Mouse (Mus musculus): ENCODE data around the gene Gm10135.
"Not testable (repeated sequence)": the region's sequence is repeated elsewhere in the genome, so short reads cannot be mapped to it uniquely, and the experiment has no call there.

Gm10135 gene

DNA sequence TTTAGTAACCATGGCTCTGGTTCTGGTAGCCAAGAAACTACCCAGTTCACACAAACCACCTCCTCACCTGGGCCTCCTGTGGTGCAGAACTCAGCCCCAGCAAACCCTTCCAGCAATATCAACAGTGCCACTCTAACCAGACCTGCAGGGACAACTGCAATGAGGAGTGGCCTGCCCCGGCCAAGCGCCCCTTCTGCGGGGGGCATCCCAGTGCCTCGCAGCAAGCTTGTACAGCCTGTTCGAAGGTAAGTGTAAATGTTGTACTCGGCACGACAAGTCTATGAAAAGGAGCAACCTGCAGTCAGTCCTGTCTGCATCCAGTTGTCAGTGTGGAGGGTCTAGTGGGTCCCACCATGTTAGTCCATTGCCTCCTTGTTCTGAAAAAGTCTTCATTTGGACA lies at the start of gene Gm10135:
Gene Gm10135 (minus strand): TSS at position 101 of the 400 bp plus-strand sequence.
- no peak for DNase-seq (ENCODE audit: low read depth, low spot score)

- no peak for DNase-seq (ENCODE audit: low read depth, low spot score)
Observed at GRCm38 (mm10) chr5:73023801-73024200, 49.3 kb upstream of the Gm10135 start.

DNA sequence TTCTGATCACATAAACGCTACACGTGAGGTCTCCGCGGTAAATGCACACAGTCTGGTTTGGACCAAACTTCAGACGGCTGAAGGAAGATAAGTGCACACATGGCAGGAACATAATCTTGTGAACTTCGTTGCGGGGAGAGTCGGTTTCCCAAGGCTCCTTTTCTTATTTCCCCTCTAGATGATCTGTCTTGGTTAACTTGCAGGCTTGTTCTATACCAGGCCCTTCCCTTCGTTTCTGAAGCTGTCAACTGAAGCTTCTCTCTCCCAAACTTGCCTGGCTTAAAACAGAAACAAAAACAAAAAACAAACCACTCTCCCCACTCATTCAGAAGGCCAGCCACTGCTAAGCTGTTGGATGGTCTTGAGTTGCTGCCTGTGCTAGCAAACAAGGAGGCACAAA lies 40.2 kb upstream of the Gm10135 start:
- no peak for DNase-seq (ENCODE audit: low read depth, low spot score)

- not testable (repeated sequence) for DNase-seq (ENCODE audit: low read depth, low spot score)
Observed at GRCm38 (mm10) chr5:73013611-73014287, 39.2 kb upstream of the Gm10135 start.

- not testable (repeated sequence) for DNase-seq (ENCODE audit: low read depth, low spot score)
Observed at GRCm38 (mm10) chr5:73012884-73013610, 38.5 kb upstream of the Gm10135 start.

DNA sequence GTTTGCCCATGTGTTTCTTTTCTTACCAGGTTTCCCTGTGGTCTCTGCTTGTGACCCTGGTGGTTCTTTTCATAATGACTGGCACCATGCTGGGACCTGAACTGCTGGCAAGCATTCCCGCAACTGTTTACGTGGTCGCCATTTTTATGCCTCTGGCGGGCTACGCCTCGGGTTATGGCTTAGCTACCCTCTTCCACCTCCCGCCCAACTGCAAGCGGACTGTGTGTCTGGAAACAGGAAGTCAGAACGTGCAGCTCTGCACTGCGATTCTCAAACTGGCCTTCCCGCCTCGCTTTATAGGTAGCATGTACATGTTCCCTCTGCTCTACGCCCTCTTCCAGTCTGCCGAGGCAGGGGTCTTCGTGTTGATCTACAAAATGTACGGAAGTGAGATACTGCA lies 37.3 kb upstream of the Gm10135 start:
- DNase-seq (ENCODE audit: low read depth, low spot score) = not testable (repeated sequence)

DNA sequence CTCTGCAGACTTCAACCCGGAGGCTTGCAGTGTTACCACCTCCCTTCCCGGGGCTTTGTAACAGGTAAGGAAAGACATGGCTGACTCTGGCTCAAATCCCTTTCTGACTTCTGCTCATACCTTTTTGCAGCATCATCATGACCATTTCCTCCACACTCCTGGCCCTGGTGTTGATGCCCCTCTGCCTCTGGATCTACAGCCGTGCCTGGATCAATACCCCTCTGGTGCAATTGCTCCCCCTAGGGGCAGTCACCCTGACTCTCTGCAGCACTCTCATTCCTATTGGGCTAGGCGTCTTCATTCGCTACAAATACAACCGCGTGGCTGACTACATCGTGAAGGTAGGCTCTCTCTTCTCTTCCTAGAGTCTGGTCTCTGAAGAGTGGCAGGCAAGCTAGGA lies 33.7 kb upstream of the Gm10135 start:
- not testable (repeated sequence) for DNase-seq (ENCODE audit: low read depth, low spot score)

DNA sequence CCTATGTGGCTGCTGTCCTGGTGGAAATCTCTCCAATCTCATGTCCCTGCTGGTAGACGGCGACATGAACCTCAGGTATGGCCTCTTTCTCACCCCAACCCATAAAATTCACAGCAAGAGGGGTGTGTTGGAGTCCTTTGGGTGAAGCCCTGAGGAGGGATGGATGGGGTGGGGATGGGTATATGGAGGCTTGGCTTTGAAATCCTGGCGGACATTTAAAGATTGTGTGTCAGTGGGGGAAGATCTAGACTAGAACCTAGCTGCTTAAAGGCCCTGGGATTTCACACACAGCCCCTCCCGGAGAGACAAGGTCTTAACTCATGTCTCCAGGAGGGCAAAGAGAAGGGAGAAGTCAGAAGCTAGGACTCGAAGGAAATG lies 33.1 kb upstream of the Gm10135 start:
- no peak for DNase-seq (ENCODE audit: low read depth, low spot score)

DNA sequence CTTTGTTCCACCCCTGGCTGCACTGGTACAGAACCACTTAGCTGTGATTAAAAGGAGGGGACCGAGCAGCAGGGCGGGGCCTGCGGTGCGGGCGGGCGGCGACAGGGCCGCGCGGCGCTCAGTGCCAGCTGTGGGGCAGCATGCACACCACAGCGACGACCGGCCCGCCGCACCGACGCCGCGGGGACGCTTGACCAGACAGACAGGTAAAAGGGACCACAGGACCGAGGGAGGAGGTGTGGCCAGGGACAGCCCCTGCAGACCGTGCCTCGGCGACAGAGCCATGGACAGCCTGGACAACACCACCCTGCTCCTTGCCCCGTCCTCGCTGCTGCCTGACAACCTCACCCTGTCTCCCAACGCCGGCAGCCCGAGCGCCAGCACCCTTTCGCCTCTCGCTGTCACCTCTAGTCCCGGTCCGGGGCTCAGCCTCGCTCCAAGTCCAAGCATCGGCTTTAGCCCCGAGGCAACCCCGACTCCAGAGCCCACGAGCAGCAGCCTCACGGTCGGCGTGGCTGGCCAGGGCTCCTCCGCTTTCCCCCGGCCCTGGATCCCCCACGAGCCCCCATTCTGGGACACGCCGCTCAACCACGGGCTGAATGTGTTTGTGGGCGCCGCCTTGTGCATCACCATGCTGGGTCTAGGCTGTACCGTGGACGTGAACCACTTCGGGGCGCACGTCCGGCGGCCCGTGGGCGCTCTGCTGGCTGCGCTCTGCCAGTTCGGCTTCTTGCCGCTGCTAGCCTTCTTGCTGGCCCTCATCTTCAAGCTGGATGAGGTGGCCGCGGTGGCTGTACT lies 32.5 kb upstream of the Gm10135 start, which contains the start of gene Slc10a4:
Gene Slc10a4 (plus strand): TSS at position 100 of the 798 bp plus-strand sequence.
- no peak for DNase-seq (ENCODE audit: low read depth, low spot score)

DNA sequence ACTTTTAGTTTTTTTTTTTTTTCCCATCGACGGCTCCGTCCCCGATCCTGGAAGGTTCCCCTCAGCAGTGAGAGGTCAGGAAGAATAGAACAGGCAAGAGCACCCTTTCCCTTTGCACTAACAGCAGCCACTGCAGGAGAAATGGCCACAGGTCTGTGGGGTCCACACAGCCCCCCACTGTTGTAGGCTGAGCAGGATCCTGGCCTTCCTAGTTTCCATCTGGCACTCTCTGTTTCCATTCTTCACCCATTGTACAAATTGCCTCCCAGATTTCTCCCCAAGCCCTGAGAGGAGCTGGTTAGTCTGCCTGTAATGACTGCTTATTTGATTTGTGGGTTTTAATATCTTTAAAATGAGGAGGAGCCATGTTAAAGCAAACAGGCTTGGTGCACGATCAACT lies 29.5 kb upstream of the Gm10135 start:
- no peak for DNase-seq (ENCODE audit: low read depth, low spot score)

DNA sequence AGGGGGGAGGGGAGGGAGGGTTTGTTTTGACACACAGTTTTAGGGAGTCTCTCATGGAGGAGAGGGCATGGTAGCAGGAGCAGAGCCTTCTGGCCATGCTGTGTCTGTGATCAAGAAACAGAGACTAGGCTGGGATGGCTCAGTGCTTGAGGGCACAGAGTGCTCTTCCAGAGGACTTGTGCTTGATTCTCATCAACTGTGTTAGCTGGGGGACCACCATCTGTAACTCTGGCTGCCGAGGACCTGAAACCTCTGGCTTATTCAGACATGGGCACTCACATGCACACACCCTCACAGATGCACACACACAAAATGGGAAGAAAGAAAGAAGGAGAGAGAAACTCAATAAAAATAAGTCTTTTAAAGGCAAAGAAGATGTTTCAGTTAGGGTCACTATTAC lies 24.0 kb upstream of the Gm10135 start:
- DNase-seq (ENCODE audit: low read depth, low spot score) = not testable (repeated sequence)

GRCm38 (mm10) chr5:72995379-72995778 lies 20.9 kb upstream of the Gm10135 start:
- no peak for DNase-seq (ENCODE audit: low read depth, low spot score)

GRCm38 (mm10) chr5:72994928-72995327 lies 20.4 kb upstream of the Gm10135 start:
- no peak for DNase-seq (ENCODE audit: low read depth, low spot score)

DNA sequence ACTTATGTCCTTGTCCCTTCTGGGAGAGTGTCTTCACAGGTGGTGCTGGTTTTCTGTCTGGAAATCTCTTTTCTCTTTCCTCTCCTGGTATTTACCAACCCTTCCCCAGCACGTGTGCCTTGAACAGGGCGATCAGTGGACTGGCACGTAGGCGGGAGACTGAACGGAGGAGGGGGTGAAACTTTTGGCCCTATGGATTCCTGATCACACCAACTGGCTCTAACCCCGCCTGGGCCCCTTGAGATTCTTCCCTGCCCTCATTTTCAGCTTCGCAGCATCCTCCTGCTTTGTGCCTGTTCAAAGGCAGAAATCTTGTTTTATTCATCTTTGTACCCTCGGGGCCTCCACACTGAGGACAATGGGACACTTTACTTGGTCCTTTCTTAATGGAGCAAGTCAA lies 19.9 kb upstream of the Gm10135 start:
- DNase-seq (ENCODE audit: low read depth, low spot score) = no peak

GRCm38 (mm10) chr5:72992474-72992873 lies 18.0 kb upstream of the Gm10135 start:
- no peak for DNase-seq (ENCODE audit: low read depth, low spot score)

GRCm38 (mm10) chr5:72989756-72990155 lies 15.3 kb upstream of the Gm10135 start:
- no peak for DNase-seq (ENCODE audit: low read depth, low spot score)

GRCm38 (mm10) chr5:72987786-72988185 lies 13.3 kb upstream of the Gm10135 start:
- no peak for DNase-seq (ENCODE audit: low read depth, low spot score)

- peak; percentile 85 for DNase-seq (ENCODE audit: low read depth, low spot score)
Observed at GRCm38 (mm10) chr5:72984091-72984490, 9.6 kb upstream of the Gm10135 start.

DNA sequence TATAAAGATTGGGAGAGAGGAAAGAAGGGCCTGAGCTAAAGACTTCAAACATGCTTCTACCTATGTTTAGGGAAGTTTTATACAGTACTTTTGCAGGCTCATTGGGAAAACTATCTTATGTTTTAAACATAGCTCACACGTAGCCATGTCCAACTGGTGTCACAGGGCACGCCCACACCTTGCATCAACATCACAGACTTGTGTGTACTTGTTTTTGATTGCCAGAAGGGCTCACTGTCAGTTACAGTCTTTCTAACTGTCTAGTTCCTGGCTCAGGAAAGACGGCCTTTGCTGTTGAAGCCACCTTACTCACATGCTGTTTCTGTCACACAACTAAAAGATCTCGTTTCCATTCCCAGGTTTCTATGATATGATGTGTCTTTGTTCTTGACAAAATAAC lies 2.0 kb upstream of the Gm10135 start:
- no peak for DNase-seq (ENCODE audit: low read depth, low spot score)

DNA sequence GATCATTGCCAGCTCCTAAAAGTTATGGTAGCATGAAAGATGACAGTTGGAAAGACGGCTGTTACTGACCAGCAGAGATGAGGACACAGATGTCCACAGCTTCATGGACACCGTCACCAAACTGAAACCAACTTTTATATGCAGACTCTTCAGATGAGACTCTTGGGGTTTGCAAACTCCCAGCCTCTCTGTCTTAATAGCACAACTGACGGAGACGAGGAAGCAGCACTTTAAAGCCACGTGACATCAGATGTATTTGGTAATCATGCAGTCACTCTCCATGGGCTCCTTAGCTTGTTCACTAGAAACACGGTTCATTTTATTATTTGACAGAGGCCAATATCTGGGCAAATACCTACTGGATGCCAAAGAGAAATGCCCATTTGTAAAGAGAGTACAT lies 1.5 kb upstream of the Gm10135 start:
- no peak for DNase-seq (ENCODE audit: low read depth, low spot score)

- DNase-seq (ENCODE audit: low read depth, low spot score) = no peak
Observed at GRCm38 (mm10) chr5:72972934-72973333, 1.6 kb downstream of the Gm10135 start.

- no peak for DNase-seq (ENCODE audit: low read depth, low spot score)
Observed at GRCm38 (mm10) chr5:72972435-72972834, 2.1 kb downstream of the Gm10135 start.
